Mouse (Mus musculus) Muller cell, postnatal 12 days (primary cell): Measurements from ENCODE around the gene Tenm2.

Experiments used
- DNase-seq: peaks from one replicate; pipeline ENCODE4 v3.0.0-alpha.2; 2015; ENCODE audit errors: inconsistent ontology term

Tenm2 gene

GRCm38 (mm10) chr11:36220651-36221050 lies 1015.1 kb downstream of the Tenm2 start:
- DNase-seq, result peak; percentile 57

- DNase-seq, result no peak
These were observed 1016.2 kb downstream of the Tenm2 start for GRCm38 (mm10) chr11:36219586-36219985.

- DNase-seq, result no peak
These were observed 1021.2 kb downstream of the Tenm2 start for GRCm38 (mm10) chr11:36214589-36214988.

- DNase-seq, result no peak
These were observed 1031.4 kb downstream of the Tenm2 start for GRCm38 (mm10) chr11:36204381-36204780.

- peak; percentile 30 for DNase-seq
These were observed 1031.9 kb downstream of the Tenm2 start for GRCm38 (mm10) chr11:36203896-36204295.

- no peak for DNase-seq
These were observed 1041.4 kb downstream of the Tenm2 start for GRCm38 (mm10) chr11:36194348-36194747.

- DNase-seq, result peak; percentile 53
These were observed 1059.7 kb downstream of the Tenm2 start for GRCm38 (mm10) chr11:36176106-36176505.

GRCm38 (mm10) chr11:36173076-36173690 lies 1062.6 kb downstream of the Tenm2 start:
- DNase-seq, result no peak

- DNase-seq, result no peak
These were observed 1063.2 kb downstream of the Tenm2 start for GRCm38 (mm10) chr11:36172520-36172919.

- DNase-seq, result no peak
These were observed 1063.8 kb downstream of the Tenm2 start for GRCm38 (mm10) chr11:36171991-36172390.

GRCm38 (mm10) chr11:36171221-36171620 lies 1064.5 kb downstream of the Tenm2 start:
- DNase-seq, result no peak

GRCm38 (mm10) chr11:36169738-36170137 lies 1066.0 kb downstream of the Tenm2 start:
- no peak for DNase-seq

- DNase-seq, result no peak
These were observed 1066.7 kb downstream of the Tenm2 start for GRCm38 (mm10) chr11:36168921-36169537.

GRCm38 (mm10) chr11:36167766-36168318 lies 1067.9 kb downstream of the Tenm2 start:
- DNase-seq, result no peak

- no peak for DNase-seq
These were observed 1072.2 kb downstream of the Tenm2 start for GRCm38 (mm10) chr11:36163580-36163979.

GRCm38 (mm10) chr11:36161765-36162321 lies 1073.9 kb downstream of the Tenm2 start:
- DNase-seq, result no peak

GRCm38 (mm10) chr11:36153450-36153849 lies 1082.3 kb downstream of the Tenm2 start:
- DNase-seq, result no peak

- DNase-seq, result no peak
These were observed 1082.8 kb downstream of the Tenm2 start for GRCm38 (mm10) chr11:36153011-36153410.

- DNase-seq, result peak; percentile 46
These were observed 1083.5 kb downstream of the Tenm2 start for GRCm38 (mm10) chr11:36152226-36152625.

- no peak for DNase-seq
These were observed 1086.7 kb downstream of the Tenm2 start for GRCm38 (mm10) chr11:36149092-36149491.

GRCm38 (mm10) chr11:36145057-36145456 lies 1090.7 kb downstream of the Tenm2 start:
- no peak for DNase-seq

GRCm38 (mm10) chr11:36140411-36140810 lies 1095.4 kb downstream of the Tenm2 start:
- DNase-seq, result peak; percentile 52

GRCm38 (mm10) chr11:36139521-36139920 lies 1096.2 kb downstream of the Tenm2 start:
- no peak for DNase-seq
